Mouse (Mus musculus): ENCODE measurements at regions not wholly inside any gene's neighbourhood (a gene's known extent, or its start where the extent isn't known, plus 50 kb on each side); places are given as distances from the start of the nearest gene placed in this dataset.

- no peak for TF ChIP-seq MYB (IDR thresholded peaks at IDR 0.05; ENCODE audit: low read depth, low read length)
- no peak for TF ChIP-seq JUND (IDR thresholded peaks at IDR 0.05; ENCODE audit: low read depth, low read length)
- TF ChIP-seq ETS1 (IDR thresholded peaks at IDR 0.05; ENCODE audit: low read depth, low read length), result no peak
- no peak for TF ChIP-seq SIN3A (IDR thresholded peaks at IDR 0.05; ENCODE audit: low read length)
- no peak for TF ChIP-seq ZKSCAN1 (IDR thresholded peaks at IDR 0.05; ENCODE audit: low read depth, low read length)
- Histone ChIP-seq H3K4me1 (ENCODE audit: control insufficient read depth in 1 of 2, insufficient read depth in 2 of 2, low read length in 2 of 2) (no peaks in the 10 kb centered on the region), H3K4me3 (ENCODE audit: control insufficient read depth in 1 of 2, insufficient read depth in 1 of 2, low read depth in 2 of 2, low read length in 2 of 2) (no peak overlapping the region), H3K79me2 (ENCODE audit: control insufficient read depth, insufficient read depth, low read length, poor library complexity) (no peaks in the 10 kb centered on the region), H3K9me3 (replicated peaks; ENCODE audit: insufficient read depth, low read length) (no peaks in the 10 kb centered on the region), H3K9ac (ENCODE audit: control insufficient read depth, low read depth, low read length, poor library complexity, severe bottlenecking) (no peak overlapping the region), H3K27me3 (ENCODE audit: control insufficient read depth in 1 of 2, insufficient read depth in 2 of 2, low read length in 2 of 2) (no peaks in the 10 kb centered on the region), H3K36me3 (ENCODE audit: control insufficient read depth in 1 of 2, insufficient read depth in 2 of 2, low read length in 2 of 2) (no peaks in the 10 kb centered on the region), H3K27ac (ENCODE audit: control insufficient read depth, low read depth, low read length) (no peak overlapping the region)
- no peak for DNase-seq (ENCODE audit: low read depth, low spot score)
These were observed 216.3 kb downstream of the Tmem161b start for GRCm38 (mm10) chr13:84438444-84438766.

GRCm38 (mm10) chr13:84448514-84448913, 226.4 kb downstream of the Tmem161b start:
- TF ChIP-seq KAT2A (conservative IDR thresholded peaks at IDR 0.05; ENCODE audit: low read depth, low read length), result no peak
- TF ChIP-seq SMC3 (IDR thresholded peaks at IDR 0.05; ENCODE audit: low read depth, low read length), result no peak
- no peak for TF ChIP-seq TCF12 (IDR thresholded peaks at IDR 0.05; ENCODE audit: low read depth, low read length)
- no peak for TF ChIP-seq USF1 (IDR thresholded peaks at IDR 0.05; ENCODE audit: low read depth, low read length)
- no peak for TF ChIP-seq GABPA (IDR thresholded peaks at IDR 0.05; ENCODE audit: low read depth, low read length)
- TF ChIP-seq E2F4 (IDR thresholded peaks at IDR 0.05; ENCODE audit: borderline replicate concordance, low read depth, low read length), result no peak
- no peak for TF ChIP-seq HCFC1 (IDR thresholded peaks at IDR 0.05; ENCODE audit: low read depth, low read length)
- TF ChIP-seq ZKSCAN1 (IDR thresholded peaks at IDR 0.05; ENCODE audit: low read depth, low read length), result no peak
- no peak for TF ChIP-seq GATA1 (IDR thresholded peaks at IDR 0.05; ENCODE audit: low read depth, low read length)
- TF ChIP-seq RAD21 (IDR thresholded peaks at IDR 0.05; ENCODE audit: low read depth, low read length), result no peak
- no peak for TF ChIP-seq MAFK (IDR thresholded peaks at IDR 0.05; ENCODE audit: borderline replicate concordance, low read depth, low read length)
- no peak for TF ChIP-seq USF2 (IDR thresholded peaks at IDR 0.05; ENCODE audit: borderline replicate concordance in 1 of 2, insufficient read depth in 1 of 2, low read depth in 1 of 2, low read length in 2 of 2)
- no peak for TF ChIP-seq EP300 (IDR thresholded peaks at IDR 0.05; ENCODE audit: low read depth in 1 of 2, low read length in 2 of 2)
- TF ChIP-seq POLR2AphosphoS2 (IDR thresholded peaks at IDR 0.05; ENCODE audit: low read length), result no peak
- TF ChIP-seq ETS1 (IDR thresholded peaks at IDR 0.05; ENCODE audit: low read depth, low read length), result no peak
- no peak for TF ChIP-seq MYC (IDR thresholded peaks at IDR 0.05; ENCODE audit: low read depth, low read length)
- DNase-seq (ENCODE audit: low read depth, low spot score), result no peak
- no peaks in the 10 kb centered on the region for H3K36me3 ChIP-seq (ENCODE audit: control insufficient read depth in 1 of 2, insufficient read depth in 2 of 2, low read length in 2 of 2)
- no peak overlapping the region for H3K27ac ChIP-seq (ENCODE audit: control insufficient read depth, low read depth, low read length)
- no peaks in the 10 kb centered on the region for H3K9me3 ChIP-seq (replicated peaks; ENCODE audit: insufficient read depth, low read length)
- H3K4me3 ChIP-seq (ENCODE audit: control insufficient read depth in 1 of 2, insufficient read depth in 1 of 2, low read depth in 2 of 2, low read length in 2 of 2), result no peak overlapping the region
- H3K79me2 ChIP-seq (ENCODE audit: control insufficient read depth, insufficient read depth, low read length, poor library complexity), result no peaks in the 10 kb centered on the region
- H3K9ac ChIP-seq (ENCODE audit: control insufficient read depth, low read depth, low read length, poor library complexity, severe bottlenecking), result no peak overlapping the region
- H3K27me3 ChIP-seq (ENCODE audit: control insufficient read depth in 1 of 2, insufficient read depth in 2 of 2, low read length in 2 of 2), result no peaks in the 10 kb centered on the region; a peak in 1 of 4 replicates
- no peaks in the 10 kb centered on the region for H3K4me1 ChIP-seq (ENCODE audit: control insufficient read depth in 1 of 2, insufficient read depth in 2 of 2, low read length in 2 of 2)

All from MEL (cell line).